Mouse (Mus musculus) Patski (cell line): ENCODE results near the gene Olfr1465. TPM values are rescaled to one million over a fixed set of nuclear protein-coding genes. Genes with fewer than 3 reads are reported as not detected.

Source experiments
- ATAC-seq: fragments of 100-300 bp; one replicate; pipeline ENCODE4 v1.8.0; 2021
- CTCF ChIA-PET: fragments of 350-600 bp; sonication (Branson Sonifier 250); formaldehyde crosslinking; loops from one replicate; lab custom pipeline; 2022; ENCODE audit warnings: inconsistent platforms; lab: Charles Lee
- POLR2A ChIA-PET: fragments of 350-600 bp; sonication (Branson Sonifier 250); formaldehyde crosslinking; loops from one replicate; lab custom pipeline; 2022; ENCODE audit warnings: antibody characterized with exemption, inconsistent platforms; lab: Charles Lee
- DNase-seq: peaks from one replicate; pipeline ENCODE4 v3.0.0-alpha.2; 2011; ENCODE audit warnings: low read depth, low spot score
- H3K27me3 ChIP-seq: fragments of 371-371 bp; one replicate; pipeline ENCODE4 v1.5.1; 2021
- CTCF ChIP-seq: fragments of 100-300 bp; IDR thresholded peaks from one replicate; pipeline ENCODE4 v1.5.1; 2021
- in situ Hi-C: fragments of 300-500 bp; cut with MboI; formaldehyde crosslinking; loops from 3 replicates; pipeline ENCODE4 v1.11.1; 2018; ENCODE audit warnings: low pct_unique_long_range_greater_than_20kb, mixed read lengths
- polyA plus RNA-seq: library from polyadenylated mRNA; unstranded; gene quantifications from one replicate; pipeline ENCODE4 v1.2.3, GENCODE M21; 2021

The Olfr1465 gene
- not detected for polyA plus RNA-seq

- DNase-seq (no peak), ATAC-seq (no peak)
- ChIA-PET CTCF (no interaction called here), POLR2A (no interaction called here)
- no peak for TF ChIP-seq CTCF
- no peaks in the 10 kb centered on the region for H3K27me3 ChIP-seq
- in situ Hi-C loops: no loop called here
Measured at GRCm38 (mm10) chr19:13315441-13315840, at the start of gene Olfr1465. Olfr1465 (minus strand) TSS chr19:13315541.

- TF ChIP-seq CTCF: no peak
- in situ Hi-C loops: no loop called here
- CTCF ChIA-PET: no interaction called here
- ATAC-seq: no peak
- POLR2A ChIA-PET: no interaction called here
- DNase-seq: no peak
- no peaks in the 10 kb centered on the region for H3K27me3 ChIP-seq
Measured at GRCm38 (mm10) chr19:13361936-13362335, 46.6 kb upstream of the Olfr1465 start, which contains the start of gene Olfr1467. Olfr1467 (plus strand) TSS chr19:13362236.

DNA sequence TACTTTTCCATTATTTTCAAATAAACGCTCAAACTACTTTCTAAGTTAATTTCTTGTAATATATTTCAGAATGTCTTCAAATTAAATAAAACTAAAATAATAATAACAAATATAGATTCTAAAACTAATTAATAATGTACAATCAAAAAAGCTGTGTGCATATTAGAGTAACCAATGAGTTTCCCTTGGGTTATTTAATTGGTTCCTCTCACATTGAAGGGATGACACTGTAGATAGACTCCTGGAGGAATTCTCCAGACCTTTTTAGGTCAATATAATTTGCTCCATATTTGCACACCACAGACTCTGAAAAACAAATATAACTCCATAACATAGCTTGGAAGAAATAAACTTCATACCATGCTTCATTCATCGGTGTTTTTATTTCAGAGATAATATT, 23.2 kb upstream of the Olfr1465 start, which contains the start of gene Olfr1466:
TSS of gene Olfr1466 (plus strand) at position 301 of the 400 bp plus-strand sequence.
- POLR2A ChIA-PET: no interaction called here
- TF ChIP-seq CTCF: no peak
- in situ Hi-C loops: no loop called here
- CTCF ChIA-PET: no interaction called here
- DNase-seq (no peak), ATAC-seq (no peak)
- no peaks in the 10 kb centered on the region for H3K27me3 ChIP-seq

Other genes with a start within 250 kb of the Olfr1465 start
- gene Olfr1457, start 217.7 kb downstream of the Olfr1465 start, polyA plus RNA-seq: not detected
- not detected for gene Olfr1458, start 208.8 kb downstream of the Olfr1465 start, polyA plus RNA-seq
- 0.03 TPM for gene Olfr1459, start 166.0 kb downstream of the Olfr1465 start, polyA plus RNA-seq
- gene Olfr1461, start 152.5 kb downstream of the Olfr1465 start, polyA plus RNA-seq: not detected
- gene Olfr1462, start 129.8 kb downstream of the Olfr1465 start, polyA plus RNA-seq: not detected
- gene Olfr1463, start 84.2 kb downstream of the Olfr1465 start, polyA plus RNA-seq: not detected
- not detected for gene Olfr1466, start 23.3 kb upstream of the Olfr1465 start, polyA plus RNA-seq
- not detected for gene Olfr1467, start 46.7 kb upstream of the Olfr1465 start, polyA plus RNA-seq
- gene Olfr1469, start 92.3 kb upstream of the Olfr1465 start, polyA plus RNA-seq: not detected
- gene Olfr1471, start 127.9 kb upstream of the Olfr1465 start, polyA plus RNA-seq: not detected
- gene Olfr1472, start 140.5 kb upstream of the Olfr1465 start, polyA plus RNA-seq: not detected
- not detected for gene Olfr1474, start 154.0 kb upstream of the Olfr1465 start, polyA plus RNA-seq
- not detected for gene Olfr1475, start 164.7 kb upstream of the Olfr1465 start, polyA plus RNA-seq
- not detected for gene Olfr1477, start 185.0 kb upstream of the Olfr1465 start, polyA plus RNA-seq
- gene Olfr1480, start 212.4 kb upstream of the Olfr1465 start, polyA plus RNA-seq: not detected